Mouse (Mus musculus) erythroid progenitor cell, adult 5-6 weeks (primary cell): ENCODE results near the gene Olfr550. TPM values are rescaled to one million over a fixed set of nuclear protein-coding genes. Genes with fewer than 3 reads are reported as not detected.

Experiments
- total RNA-seq, 2 experiments: library from RNA; stranded (forward) in 1 of 2; stranded (reverse) in 1 of 2; fragments of 150-400 nt in 1 of 2; fragments of 186-747, 209-891 nt in 1 of 2; gene quantifications; 2 replicates each; pipeline versions ENCODE4 v1.2.3 to v1.2.4; 2015 to 2017; ENCODE audit warnings: low replicate concordance in 2 of 2

The Olfr550 gene
- total RNA-seq, 2 experiments from 2014 or later: not detected

Other genes with a start within 250 kb of the Olfr550 start
- gene Rrm1, start 129.7 kb upstream of the Olfr550 start, total RNA-seq (2015; ENCODE audit: low replicate concordance): 304 and 358 TPM in 2 replicates
- gene Rrm1, start 129.7 kb upstream of the Olfr550 start, total RNA-seq (2017; ENCODE audit: low replicate concordance): 865 and 917 TPM in 2 replicates
- not detected in 2 replicates for gene Olfr543, start 89.8 kb upstream of the Olfr550 start, total RNA-seq (2015; ENCODE audit: low replicate concordance)
- gene Olfr543, start 89.8 kb upstream of the Olfr550 start, total RNA-seq (2017; ENCODE audit: low replicate concordance): 0.53 TPM in 1 of 2 replicates, not detected in the other
- not detected in 2 replicates for gene Olfr544, start 83.1 kb upstream of the Olfr550 start, total RNA-seq (2015; ENCODE audit: low replicate concordance)
- 0.13 TPM in 1 of 2 replicates, not detected in the other for gene Olfr544, start 83.1 kb upstream of the Olfr550 start, total RNA-seq (2017; ENCODE audit: low replicate concordance)
- not detected in 2 replicates for gene Olfr545, start 71.9 kb upstream of the Olfr550 start, total RNA-seq (2015; ENCODE audit: low replicate concordance)
- gene Olfr545, start 71.9 kb upstream of the Olfr550 start, total RNA-seq (2017; ENCODE audit: low replicate concordance): not detected in 2 replicates
- gene Olfr547, start 36.7 kb upstream of the Olfr550 start, total RNA-seq (2015; ENCODE audit: low replicate concordance): not detected in 2 replicates
- not detected in 2 replicates for gene Olfr547, start 36.7 kb upstream of the Olfr550 start, total RNA-seq (2017; ENCODE audit: low replicate concordance)
- not detected in 2 replicates for gene Olfr548-ps1, start 30.5 kb upstream of the Olfr550 start, total RNA-seq (2015; ENCODE audit: low replicate concordance)
- gene Olfr548-ps1, start 30.5 kb upstream of the Olfr550 start, total RNA-seq (2017; ENCODE audit: low replicate concordance): not detected in 2 replicates
- not detected in 2 replicates for gene Olfr549, start 21.6 kb upstream of the Olfr550 start, total RNA-seq (2015; ENCODE audit: low replicate concordance)
- gene Olfr549, start 21.6 kb upstream of the Olfr550 start, total RNA-seq (2017; ENCODE audit: low replicate concordance): 0.51 TPM in 1 of 2 replicates, not detected in the other
- gene Trim21, start 6.0 kb upstream of the Olfr550 start, total RNA-seq (2015; ENCODE audit: low replicate concordance): 5.8 and 8.8 TPM in 2 replicates
- 27.5 and 37.1 TPM in 2 replicates for gene Trim21, start 6.0 kb upstream of the Olfr550 start, total RNA-seq (2017; ENCODE audit: low replicate concordance)
- not detected in 2 replicates for gene Olfr551, start 20.4 kb downstream of the Olfr550 start, total RNA-seq (2015; ENCODE audit: low replicate concordance)
- gene Olfr551, start 20.4 kb downstream of the Olfr550 start, total RNA-seq (2017; ENCODE audit: low replicate concordance): not detected in 2 replicates
- not detected in 2 replicates for gene Olfr552, start 26.3 kb downstream of the Olfr550 start, total RNA-seq (2015; ENCODE audit: low replicate concordance)
- not detected in 2 replicates for gene Olfr552, start 26.3 kb downstream of the Olfr550 start, total RNA-seq (2017; ENCODE audit: low replicate concordance)
- gene Olfr553, start 46.8 kb downstream of the Olfr550 start, total RNA-seq (2015; ENCODE audit: low replicate concordance): not detected in 2 replicates
- not detected in 2 replicates for gene Olfr553, start 46.8 kb downstream of the Olfr550 start, total RNA-seq (2017; ENCODE audit: low replicate concordance)
- gene Olfr554, start 67.0 kb downstream of the Olfr550 start, total RNA-seq (2015; ENCODE audit: low replicate concordance): not detected in 2 replicates
- not detected in 2 replicates for gene Olfr554, start 67.0 kb downstream of the Olfr550 start, total RNA-seq (2017; ENCODE audit: low replicate concordance)
- not detected in 2 replicates for gene Olfr555, start 87.4 kb downstream of the Olfr550 start, total RNA-seq (2015; ENCODE audit: low replicate concordance)
- gene Olfr555, start 87.4 kb downstream of the Olfr550 start, total RNA-seq (2017; ENCODE audit: low replicate concordance): not detected in 2 replicates
- not detected in 2 replicates for gene Olfr556, start 93.5 kb downstream of the Olfr550 start, total RNA-seq (2015; ENCODE audit: low replicate concordance)
- not detected in 2 replicates for gene Olfr556, start 93.5 kb downstream of the Olfr550 start, total RNA-seq (2017; ENCODE audit: low replicate concordance)
- 9.6 TPM in 1 of 2 replicates, not detected in the other for gene Trim68, start 115.9 kb downstream of the Olfr550 start, total RNA-seq (2015; ENCODE audit: low replicate concordance)
- 0.08 and 2.1 TPM in 2 replicates for gene Trim68, start 115.9 kb downstream of the Olfr550 start, total RNA-seq (2017; ENCODE audit: low replicate concordance)
- gene Olfr557, start 124.5 kb downstream of the Olfr550 start, total RNA-seq (2015; ENCODE audit: low replicate concordance): not detected in 2 replicates
- gene Olfr557, start 124.5 kb downstream of the Olfr550 start, total RNA-seq (2017; ENCODE audit: low replicate concordance): not detected in 2 replicates
- gene Olfr558, start 130.8 kb downstream of the Olfr550 start, total RNA-seq (2015; ENCODE audit: low replicate concordance): not detected in 2 replicates
- not detected in 2 replicates for gene Olfr558, start 130.8 kb downstream of the Olfr550 start, total RNA-seq (2017; ENCODE audit: low replicate concordance)
- gene Olfr33, start 147.6 kb downstream of the Olfr550 start, total RNA-seq (2015; ENCODE audit: low replicate concordance): not detected in 2 replicates
- gene Olfr33, start 147.6 kb downstream of the Olfr550 start, total RNA-seq (2017; ENCODE audit: low replicate concordance): not detected in 2 replicates
- gene Olfr559, start 156.0 kb downstream of the Olfr550 start, total RNA-seq (2015; ENCODE audit: low replicate concordance): not detected in 2 replicates
- gene Olfr559, start 156.0 kb downstream of the Olfr550 start, total RNA-seq (2017; ENCODE audit: low replicate concordance): not detected in 2 replicates
- not detected in 2 replicates for gene Olfr560, start 187.9 kb downstream of the Olfr550 start, total RNA-seq (2015; ENCODE audit: low replicate concordance)
- gene Olfr560, start 187.9 kb downstream of the Olfr550 start, total RNA-seq (2017; ENCODE audit: low replicate concordance): not detected in 2 replicates
- not detected in 2 replicates for gene Olfr78, start 188.0 kb downstream of the Olfr550 start, total RNA-seq (2015; ENCODE audit: low replicate concordance)
- not detected in 2 replicates for gene Olfr78, start 188.0 kb downstream of the Olfr550 start, total RNA-seq (2017; ENCODE audit: low replicate concordance)
- gene Olfr561, start 199.8 kb downstream of the Olfr550 start, total RNA-seq (2015; ENCODE audit: low replicate concordance): not detected in 2 replicates
- gene Olfr561, start 199.8 kb downstream of the Olfr550 start, total RNA-seq (2017; ENCODE audit: low replicate concordance): not detected in 2 replicates
- gene Olfr564, start 232.0 kb downstream of the Olfr550 start, total RNA-seq (2015; ENCODE audit: low replicate concordance): not detected in 2 replicates
- not detected in 2 replicates for gene Olfr564, start 232.0 kb downstream of the Olfr550 start, total RNA-seq (2017; ENCODE audit: low replicate concordance)